Mouse (Mus musculus) heart, adult 2 months (tissue): ENCODE data around the gene Ctsf. TPM values are rescaled to one million over a fixed set of nuclear protein-coding genes. Genes with fewer than 3 reads are reported as not detected.

Source experiments
- DNase-seq, 2 experiments: peaks; one replicate each; pipeline ENCODE4 v3.0.0; 2021
- H3K27ac ChIP-seq: fragments of 200-600 bp; 2 replicates; pipeline ENCODE4 v1.8.1; 2022
- H3K27me3 ChIP-seq: fragments of 200-500 bp; 2 replicates; pipeline ENCODE4 v1.6.1; 2012; ENCODE audit warnings: mild to moderate bottlenecking, low read length, inconsistent platforms, mixed read lengths; ENCODE audit not compliant: control insufficient read depth, insufficient read depth
- H3K36me3 ChIP-seq: fragments of 200-500 bp; 2 replicates; pipeline ENCODE4 v1.6.1; 2012; ENCODE audit warnings: low read length, inconsistent platforms; ENCODE audit not compliant: control insufficient read depth, insufficient read depth
- H3K4me1 ChIP-seq: fragments of 200-500 bp; 2 replicates; pipeline ENCODE4 v1.6.1; 2011; ENCODE audit warnings: low read length; ENCODE audit not compliant: control insufficient read depth, insufficient read depth
- H3K4me3 ChIP-seq: fragments of 200-600 bp; 2 replicates; pipeline ENCODE4 v1.8.1; 2022
- H3K79me2 ChIP-seq: fragments of 200-500 bp; replicated peaks from 2 replicates; pipeline ENCODE4 v1.6.1; 2012; ENCODE audit warnings: mild to moderate bottlenecking, inconsistent platforms, low read length, moderate library complexity, mixed read lengths; ENCODE audit not compliant: control insufficient read depth, insufficient read depth
- H3K9ac ChIP-seq: fragments of 200-500 bp; 2 replicates; pipeline ENCODE4 v1.6.1; 2012; ENCODE audit warnings: low read depth, mild to moderate bottlenecking, control low read depth, inconsistent platforms, low read length, mixed read lengths
- CTCF ChIP-seq: fragments of 200-600 bp; IDR thresholded peaks from 2 replicates; pipeline ENCODE4 v1.8.1; 2022; ENCODE audit warnings: antibody characterized with exemption, mild to moderate bottlenecking, moderate library complexity
- EP300 ChIP-seq: fragments of 200-500 bp; IDR thresholded peaks from 2 replicates; pipeline ENCODE4 v1.6.1; 2011; ENCODE audit warnings: low read depth, low read length, control low read depth; ENCODE audit not compliant: insufficient read depth
- POLR2A ChIP-seq: fragments of 200-500 bp; IDR thresholded peaks from 2 replicates; pipeline ENCODE4 v1.6.1; 2011; ENCODE audit warnings: mild to moderate bottlenecking, low read depth, low read length, control low read depth; ENCODE audit not compliant: insufficient read depth
- WGBS: fragments of 180-500 bp; shearing (Covaris S2); methylation state at CpG from one replicate; pipeline ENCODE4 v1.1.7; 2018; 5-methylcytosine and 5-hydroxymethylcytosine counted together
- intact Hi-C: fragments of 180-260 bp; cut with DNase I; formaldehyde crosslinking; loops from one replicate; pipeline ENCODE4 v1.15.1; 2025
- polyA plus RNA-seq: library from polyadenylated mRNA; depleted of rRNA; stranded (reverse); fragments of >200 nt; gene quantifications from 2 replicates; pipeline ENCODE4 v1.2.3, GENCODE M21; 2012
- total RNA-seq, 2 experiments: library from RNA; stranded (reverse); gene quantifications; 2 replicates each; pipeline ENCODE4 v1.2.3; 2021

Gene Ctsf
- total and polyA plus RNA-seq, 3 experiments: 66.6 to 80.8 (median 80.6) TPM

DNA sequence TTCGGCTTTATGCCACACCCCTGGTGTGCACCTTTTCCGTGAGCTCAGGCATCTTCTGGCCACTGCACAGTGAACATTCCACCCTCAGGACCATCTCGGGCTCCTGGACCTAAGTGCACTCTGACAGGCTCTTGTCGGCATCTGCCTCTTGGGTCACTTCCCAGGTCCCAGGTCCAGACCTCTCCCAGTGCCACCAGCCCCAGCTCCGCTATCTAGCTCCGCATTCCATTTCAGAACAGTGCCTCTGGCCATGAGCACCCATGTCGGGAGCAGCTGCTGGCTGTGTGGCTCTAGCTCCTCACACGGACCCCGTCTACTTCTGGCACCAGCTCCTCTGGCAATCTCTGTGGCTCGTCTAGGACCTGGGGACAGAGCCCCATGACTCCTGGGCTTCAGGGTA is 34.9 kb downstream of the Ctsf start:
- H3K36me3 ChIP-seq: no peaks in the 10 kb centered on the region
- H3K79me2 ChIP-seq: no peaks in the 10 kb centered on the region
- intact Hi-C loops: no loop called here
- TF ChIP-seq POLR2A: no peak
- TF ChIP-seq CTCF: no peak
- no peak for TF ChIP-seq EP300
- no peaks in the 10 kb centered on the region for H3K4me1 ChIP-seq
- peak in 1 of 2 experiments; percentile 21 for DNase-seq
- WGBS: 58% methylated on average over 10 of the region's 10 CpGs
- H3K27ac ChIP-seq: no peak overlapping the region
- no peaks in the 10 kb centered on the region for H3K27me3 ChIP-seq
- H3K4me3 ChIP-seq: no peak overlapping the region
- no peak overlapping the region for H3K9ac ChIP-seq

DNA sequence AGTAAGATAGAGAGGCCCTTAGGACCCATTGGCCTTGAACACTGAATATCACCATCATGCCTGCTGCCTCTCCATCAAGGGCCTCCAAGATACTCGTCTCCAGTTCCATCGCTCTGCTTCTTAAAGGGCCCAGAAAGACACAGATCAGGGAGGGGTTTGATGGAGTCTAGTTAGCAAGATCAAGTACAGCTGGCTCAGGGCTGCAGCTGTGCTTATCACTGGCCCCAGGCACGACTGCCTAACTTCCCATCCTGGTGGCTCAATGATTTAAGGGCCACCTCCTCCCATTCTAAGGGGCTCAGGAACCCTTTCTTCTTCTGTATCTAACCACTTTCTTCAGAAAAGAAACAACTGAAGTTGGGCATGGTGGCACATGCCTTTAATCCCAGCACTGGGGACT is 36.9 kb downstream of the Ctsf start:
- no peak for DNase-seq
- Histone ChIP-seq H3K9ac (no peak overlapping the region), H3K4me1 (no peaks in the 10 kb centered on the region), H3K79me2 (no peaks in the 10 kb centered on the region), H3K27ac (no peak overlapping the region), H3K4me3 (no peak overlapping the region), H3K27me3 (no peaks in the 10 kb centered on the region), H3K36me3 (no peaks in the 10 kb centered on the region)
- intact Hi-C loops: no loop called here
- TF ChIP-seq EP300 (no peak), CTCF (no peak), POLR2A (no peak)
- 73% methylated on average over 3 of the region's 3 CpGs for WGBS

DNA sequence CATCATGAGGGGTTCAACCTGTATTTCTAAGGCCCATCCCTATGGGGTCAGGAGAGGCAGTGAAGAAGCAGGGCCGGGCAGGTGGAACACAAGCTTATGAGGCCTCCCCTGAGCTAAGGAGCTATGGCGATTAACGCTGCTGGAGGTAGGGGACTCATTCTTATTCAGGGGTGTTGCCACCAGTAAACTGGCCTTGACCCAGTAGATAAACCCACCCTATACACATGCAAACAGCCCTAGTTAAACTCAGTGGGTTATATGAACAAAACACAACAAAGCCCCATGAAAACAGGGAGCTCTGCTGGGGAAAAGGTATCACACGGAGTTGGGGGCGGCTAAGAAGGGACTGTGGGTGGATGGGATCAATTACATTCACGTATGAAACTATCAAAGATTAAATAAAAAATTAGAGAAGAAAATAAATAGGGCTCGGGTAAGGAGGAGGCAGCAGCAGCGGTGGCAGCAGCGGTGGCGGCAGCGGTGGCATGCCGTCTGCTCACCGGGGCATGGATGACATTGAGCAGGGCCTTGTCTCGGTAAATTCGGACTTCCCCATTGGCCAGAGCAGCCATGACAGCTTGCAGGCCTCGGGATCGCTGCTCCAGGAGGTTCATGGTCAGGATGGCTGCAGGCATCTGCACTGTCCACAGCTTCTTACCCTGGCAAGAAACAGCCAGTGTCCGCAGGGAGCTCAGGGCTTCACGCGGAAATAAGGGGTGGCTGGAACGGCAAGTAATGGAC is 42.0 kb downstream of the Ctsf start:
- TF ChIP-seq CTCF (no peak), EP300 (no peak), POLR2A (no peak)
- no peak for DNase-seq
- Histone ChIP-seq H3K27me3 (no peaks in the 10 kb centered on the region), H3K36me3 (no peaks in the 10 kb centered on the region), H3K4me3 (no peak overlapping the region), H3K27ac (no peak overlapping the region), H3K9ac (no peak overlapping the region), H3K4me1 (no peaks in the 10 kb centered on the region), H3K79me2 (no peaks in the 10 kb centered on the region)
- 72% methylated on average over 21 of the region's 21 CpGs for WGBS
- intact Hi-C loops: no loop called here

DNA sequence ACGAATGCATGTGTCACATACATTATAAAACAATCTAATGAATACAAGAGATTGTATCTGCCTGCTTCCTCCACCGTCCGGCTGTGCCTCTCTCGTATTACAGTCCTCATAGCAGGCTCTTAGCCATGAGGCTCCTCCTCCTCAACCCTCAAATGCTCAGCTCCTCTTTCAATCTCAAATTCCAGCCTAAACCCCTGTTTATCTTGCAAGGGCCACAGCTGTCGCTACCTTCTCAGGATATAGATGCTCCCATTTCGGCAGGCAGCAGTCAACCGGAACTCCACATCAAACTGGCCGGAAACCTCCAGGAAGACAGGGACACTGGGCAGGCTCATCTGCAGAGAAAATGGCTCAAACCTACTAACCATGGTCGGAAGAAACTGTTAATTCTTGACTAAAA is 44.0 kb downstream of the Ctsf start:
- Histone ChIP-seq H3K27me3 (no peaks in the 10 kb centered on the region), H3K9ac (no peak overlapping the region), H3K36me3 (no peaks in the 10 kb centered on the region), H3K4me1 (no peaks in the 10 kb centered on the region), H3K79me2 (no peaks in the 10 kb centered on the region), H3K27ac (no peak overlapping the region), H3K4me3 (no peak overlapping the region)
- intact Hi-C loops: no loop called here
- WGBS: 71% methylated on average over 9 of the region's 9 CpGs
- DNase-seq: no peak
- TF ChIP-seq POLR2A: no peak
- no peak for TF ChIP-seq EP300
- no peak for TF ChIP-seq CTCF

DNA sequence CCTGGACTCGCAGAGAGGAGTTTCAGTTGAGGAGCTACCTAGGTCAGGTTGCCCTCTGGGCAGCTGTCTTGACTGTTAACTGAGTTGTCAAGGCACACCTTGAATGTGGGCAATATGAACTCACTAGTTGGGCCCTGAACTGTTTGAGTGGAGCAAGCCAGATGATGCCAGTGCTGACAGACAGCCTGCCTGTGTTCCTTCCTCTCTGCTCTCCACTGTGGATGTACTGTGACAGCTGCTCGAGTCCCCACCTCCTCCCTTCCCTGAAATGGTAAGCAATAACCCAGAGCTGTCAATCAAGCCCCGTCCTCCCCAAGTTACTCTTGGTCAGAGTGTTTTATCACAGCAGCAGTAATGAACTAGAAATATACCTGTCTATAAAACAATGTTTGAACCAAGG is 45.0 kb downstream of the Ctsf start:
- no peaks in the 10 kb centered on the region for H3K27me3 ChIP-seq
- H3K27ac ChIP-seq: no peak overlapping the region
- intact Hi-C loops: no loop called here
- no peaks in the 10 kb centered on the region for H3K36me3 ChIP-seq
- H3K9ac ChIP-seq: no peak overlapping the region
- H3K4me1 ChIP-seq: no peaks in the 10 kb centered on the region
- H3K79me2 ChIP-seq: no peaks in the 10 kb centered on the region
- TF ChIP-seq CTCF (no peak), EP300 (no peak), POLR2A (no peak)
- no peak overlapping the region for H3K4me3 ChIP-seq
- DNase-seq: no peak
- WGBS: 77% methylated on average over 3 of the region's 3 CpGs

GRCm38 (mm10) chr19:4905979-4906794 is 51.3 kb downstream of the Ctsf start, which contains the start of gene Bbs1:
TSS of gene Bbs1 (minus strand) at chr19:4906628.
- no peaks in the 10 kb centered on the region for H3K27me3 ChIP-seq
- H3K79me2 ChIP-seq: no peaks in the 10 kb centered on the region
- 9% methylated on average over 31 of the region's 31 CpGs for WGBS
- H3K27ac ChIP-seq: no peak within 1 kb of the TSS
- H3K4me3 ChIP-seq: peak within 1 kb of the TSS; percentile 63
- intact Hi-C loops: loop anchor here (2.0 kb wide), 1 partner anchor 25 kb away; no protein-coding TSS in a partner anchor
- peaks cover 3% of the 10 kb centered on the region for H3K4me1 ChIP-seq
- H3K36me3 ChIP-seq: no peaks in the 10 kb centered on the region
- peak within 1 kb of the TSS; percentile 57; the same call in 1 of the 2 replicates for H3K9ac ChIP-seq
- DNase-seq: peak; percentile 79 to 85
- TF ChIP-seq CTCF (no peak), POLR2A (peak; percentile 48; the same call in 1 of the 2 replicates), EP300 (0 out of 2 replicates have a peak, but pooled peaks have one; percentile 25)
